Mouse (Mus musculus) common myeloid progenitor, adult 5-6 weeks (primary cell): ENCODE measurements around the gene Cxcl14. TPM values are rescaled to one million over a fixed set of nuclear protein-coding genes. Genes with fewer than 3 reads are reported as not detected.

Experiments
- ATAC-seq: replicated peaks from 2 replicates; pipeline ENCODE4 v1.8.0; 2016; ENCODE audit warnings: low read depth, mild to moderate bottlenecking, moderate TSS enrichment, inconsistent platforms; ENCODE audit not compliant: poor library complexity, severe bottlenecking
- total RNA-seq: library from RNA; stranded (forward); fragments of 200-1000, 187-1606 nt; gene quantifications from 2 replicates; pipeline ENCODE4 v1.2.3, GENCODE M21; 2017

The Cxcl14 gene
- total RNA-seq = not detected in 2 replicates

GRCm38 (mm10) chr13:56295943-56296658 is at the start of gene Cxcl14:
TSS of gene Cxcl14 (minus strand) at chr13:56296551.
- ATAC-seq = no peak

GRCm38 (mm10) chr13:56344355-56344754 is 48.0 kb upstream of the Cxcl14 start:
- no peak for ATAC-seq

GRCm38 (mm10) chr13:56342491-56342890 is 46.1 kb upstream of the Cxcl14 start:
- no peak for ATAC-seq

- no peak for ATAC-seq
Measured at GRCm38 (mm10) chr13:56340513-56340912, 44.2 kb upstream of the Cxcl14 start.

- no peak for ATAC-seq
Measured at GRCm38 (mm10) chr13:56339816-56340215, 43.5 kb upstream of the Cxcl14 start.

- ATAC-seq = no peak
Measured at GRCm38 (mm10) chr13:56336982-56337381, 40.6 kb upstream of the Cxcl14 start.

GRCm38 (mm10) chr13:56334802-56335690 is 38.7 kb upstream of the Cxcl14 start:
- ATAC-seq = 0 out of 2 replicates have a peak, but pooled peaks have one; percentile 18

GRCm38 (mm10) chr13:56334236-56334635 is 37.9 kb upstream of the Cxcl14 start:
- no peak for ATAC-seq

- no peak for ATAC-seq
Measured at GRCm38 (mm10) chr13:56332356-56332755, 36.0 kb upstream of the Cxcl14 start.

- ATAC-seq = no peak
Measured at GRCm38 (mm10) chr13:56330603-56331455, 34.5 kb upstream of the Cxcl14 start.

GRCm38 (mm10) chr13:56329769-56330168 is 33.4 kb upstream of the Cxcl14 start:
- ATAC-seq = no peak

- ATAC-seq = no peak
Measured at GRCm38 (mm10) chr13:56329165-56329564, 32.8 kb upstream of the Cxcl14 start.

GRCm38 (mm10) chr13:56327779-56328178 is 31.4 kb upstream of the Cxcl14 start:
- ATAC-seq = no peak

- ATAC-seq = no peak
Measured at GRCm38 (mm10) chr13:56321635-56322034, 25.3 kb upstream of the Cxcl14 start.

- ATAC-seq = no peak
Measured at GRCm38 (mm10) chr13:56316930-56317329, 20.6 kb upstream of the Cxcl14 start.

GRCm38 (mm10) chr13:56315201-56315600 is 18.9 kb upstream of the Cxcl14 start:
- ATAC-seq = no peak

GRCm38 (mm10) chr13:56305058-56305457 is 8.7 kb upstream of the Cxcl14 start:
- no peak for ATAC-seq

- ATAC-seq = no peak
Measured at GRCm38 (mm10) chr13:56304453-56304852, 8.1 kb upstream of the Cxcl14 start.

- no peak for ATAC-seq
Measured at GRCm38 (mm10) chr13:56299336-56299735, 3.0 kb upstream of the Cxcl14 start.

GRCm38 (mm10) chr13:56296659-56297020 is 289 bp upstream of the Cxcl14 start:
- ATAC-seq = no peak
